Mouse (Mus musculus) bone marrow macrophage, adult 2 months (primary cell): ENCODE measurements around the gene Tgfb2.

Experiments
- CTCF ChIP-seq: IDR thresholded peaks from 2 replicates; pipeline ENCODE4 v1.5.1; 2012; ENCODE audit warnings: low read depth, mild to moderate bottlenecking, low read length, moderate library complexity
- POLR2A ChIP-seq: IDR thresholded peaks from 2 replicates; pipeline ENCODE4 v1.6.1; 2012; ENCODE audit warnings: mild to moderate bottlenecking, low read depth, low read length, borderline replicate concordance

DNA sequence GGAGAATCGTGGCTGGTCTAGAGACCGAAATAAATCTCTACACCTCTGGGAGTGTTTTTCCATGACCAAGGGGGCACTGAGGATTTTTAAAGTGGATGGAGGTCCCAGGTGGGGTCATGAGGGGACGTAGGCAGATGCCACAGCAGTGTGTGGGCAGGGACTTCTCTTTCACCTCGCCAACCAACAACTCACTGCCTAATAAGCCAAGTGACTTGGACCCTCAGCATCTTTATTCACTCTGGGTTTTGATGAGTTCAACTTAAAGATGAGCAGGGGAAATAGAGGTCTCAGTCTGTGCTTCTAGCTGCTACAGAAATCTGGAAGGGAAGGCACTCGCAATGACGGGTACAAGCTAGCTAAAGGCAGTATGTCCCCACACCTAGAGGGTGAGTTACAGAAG lies 74.3 kb downstream of the Tgfb2 start:
- TF ChIP-seq CTCF (no peak), POLR2A (no peak)
